Mouse (Mus musculus) spleen, adult 2 months (tissue): ENCODE results near the gene Usp35.

Experiments
- CTCF ChIP-seq: fragments of 200-500 bp; IDR thresholded peaks from 2 replicates; pipeline ENCODE4 v1.5.1; 2011; ENCODE audit warnings: mild to moderate bottlenecking, inconsistent platforms; ENCODE audit not compliant: insufficient read depth, insufficient read length, insufficient replicate concordance; ENCODE audit errors: extremely low read depth
- POLR2A ChIP-seq: fragments of 200-500 bp; IDR thresholded peaks from 2 replicates; pipeline ENCODE4 v1.6.1; 2011; ENCODE audit warnings: low read depth, low read length, inconsistent platforms

- TF ChIP-seq POLR2A = no peak
- no peak for TF ChIP-seq CTCF
These were observed 28.2 kb downstream of the Usp35 start for GRCm38 (mm10) chr7:97303614-97304013.
